15 mouse cellular contexts compared by ENCODE assay signal in the genomic region with DNA sequence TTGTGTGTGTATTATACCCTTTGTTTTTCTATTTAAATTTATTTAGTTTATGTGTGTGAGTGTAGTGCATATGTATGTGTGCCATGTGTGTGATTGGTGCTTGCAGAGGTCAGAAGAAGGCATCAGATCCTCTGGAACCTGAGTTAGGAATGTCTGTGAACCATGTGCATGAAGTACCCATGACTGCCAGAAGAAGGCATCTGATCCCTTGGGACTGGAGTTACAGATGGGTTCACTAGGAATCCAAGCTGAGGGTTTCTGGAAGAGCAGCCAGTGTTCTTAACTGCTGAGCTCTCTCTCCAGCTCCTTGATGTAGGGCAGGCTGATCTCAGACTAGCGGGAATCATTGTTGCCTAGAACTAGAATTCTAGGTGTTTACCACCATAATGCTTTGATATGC. TPM values are rescaled to one million over a fixed set of nuclear protein-coding genes. Genes with fewer than 3 reads are reported as not detected.
DNase-seq lines count a peak whose midpoint lies in the region; ATAC-seq and TF ChIP-seq lines count a peak whose summit lies in the region.
"Had no signal": no experiment of that assay in that cellular context is flagged by ENCODE, and none has a peak within 500 bp of the region (broad histone marks: within the 10 kb centered on the region; RNA-seq: fewer than 3 reads in every experiment).

No protein-coding gene starts in this region.

- H3K4me1 ChIP-seq in heart, adult 2 months (ENCODE audit: control insufficient read depth, insufficient read depth, low read length), result peaks cover 17% of the 10 kb centered on the region
- no peaks in the 10 kb centered on the region for H3K4me1 ChIP-seq in lung, postnatal 0 days (ENCODE audit: insufficient read depth, low read depth, low read length)
- H3K4me1 ChIP-seq: embryonic facial prominence, embryonic 15.5 days; forebrain, embryonic 15.5 days; limb, embryonic 10.5 days had no signal

- H3K4me2 ChIP-seq in lung, postnatal 0 days (replicated peaks; ENCODE audit: low read depth, low read length), result no peak overlapping the region
- H3K4me2 ChIP-seq: embryonic facial prominence, embryonic 15.5 days; forebrain, embryonic 15.5 days had no signal

- no peak for DNase-seq in heart, adult 2 months
- no peak for DNase-seq in heart, adult 8-10 months (ENCODE audit: low spot score)
- peak; percentile 55 for DNase-seq in lung, postnatal 0 days (ENCODE audit: low spot score)
- no peak for DNase-seq in lung, postnatal 4 days
- peak; percentile 33 for DNase-seq in R1 (ENCODE audit: low read depth, low spot score)
- peak; percentile 41 for DNase-seq in retina, embryonic 14.5 days (ENCODE audit: low spot score)
- DNase-seq in layer of hippocampus, postnatal 36 days, result no peak
- no peak for DNase-seq in thymus, postnatal 25 days
- DNase-seq: cerebellum, adult 9-10 months; lung, adult 2 months had no signal

- H3K79me2 ChIP-seq in heart, adult 2 months (replicated peaks; ENCODE audit: control insufficient read depth, insufficient read depth, low read length), result peaks cover 6% of the 10 kb centered on the region; the same call in 1 of the 2 replicates

- no peak for TF ChIP-seq EP300 in heart, adult 2 months (IDR thresholded peaks at IDR 0.05; ENCODE audit: insufficient read depth, low read depth, low read length)
- TF ChIP-seq EP300 in lung, postnatal 0 days (IDR thresholded peaks at IDR 0.05), result no peak

- ATAC-seq in lung, postnatal 0 days, result no peak
- ATAC-seq: activated CD4-positive, CD25-positive, alpha-beta regulatory T cell, adult 4 months; forebrain, embryonic 15.5 days had no signal

- H3K4me3 ChIP-seq in heart, adult 2 months, result no peak overlapping the region
- H3K4me3 ChIP-seq in lung, postnatal 0 days (ENCODE audit: low read depth, low read length), result no peak overlapping the region
- H3K4me3 ChIP-seq: embryonic facial prominence, embryonic 15.5 days; forebrain, embryonic 15.5 days; limb, embryonic 10.5 days had no signal

- no peak overlapping the region for H3K27ac ChIP-seq in heart, adult 2 months
- no peak overlapping the region for H3K27ac ChIP-seq in lung, postnatal 0 days (ENCODE audit: low read length)
- H3K27ac ChIP-seq: embryonic facial prominence, embryonic 15.5 days; forebrain, embryonic 15.5 days; limb, embryonic 10.5 days had no signal

- no peaks in the 10 kb centered on the region for H3K9me3 ChIP-seq in lung, postnatal 0 days (ENCODE audit: low read length)
- H3K9me3 ChIP-seq: embryonic facial prominence, embryonic 15.5 days; forebrain, embryonic 15.5 days; limb, embryonic 10.5 days had no signal

- H3K36me3 ChIP-seq in heart, adult 2 months (ENCODE audit: control insufficient read depth, insufficient read depth, low read length), result peaks cover 14% of the 10 kb centered on the region
- H3K36me3 ChIP-seq in lung, postnatal 0 days (ENCODE audit: insufficient read depth, low read length), result no peaks in the 10 kb centered on the region
- H3K36me3 ChIP-seq: embryonic facial prominence, embryonic 15.5 days; forebrain, embryonic 15.5 days; limb, embryonic 10.5 days had no signal

- H3K27me3 ChIP-seq in heart, adult 2 months (ENCODE audit: control insufficient read depth, insufficient read depth, low read length), result no peaks in the 10 kb centered on the region
- no peaks in the 10 kb centered on the region for H3K27me3 ChIP-seq in lung, postnatal 0 days (replicated peaks; ENCODE audit: insufficient read depth, low read length)
- H3K27me3 ChIP-seq: embryonic facial prominence, embryonic 15.5 days; forebrain, embryonic 15.5 days had no signal

- WGBS in heart, adult 2 months, result 87% methylated on average over 1 of the region's 1 CpGs
- WGBS in lung, postnatal 0 days, result 87% methylated on average over 1 of the region's 1 CpGs

- peak; percentile 48 for TF ChIP-seq CTCF in heart, adult 2 months (IDR thresholded peaks at IDR 0.05)
- peak; percentile 63 for TF ChIP-seq CTCF in lung, postnatal 0 days (IDR thresholded peaks at IDR 0.05)

- no peak for TF ChIP-seq POLR2A in heart, adult 2 months (IDR thresholded peaks at IDR 0.05; ENCODE audit: insufficient read depth, low read depth, low read length)

- H3K9ac ChIP-seq in heart, adult 2 months (ENCODE audit: low read depth, low read length), result no peak overlapping the region
- H3K9ac ChIP-seq in lung, postnatal 0 days (replicated peaks; ENCODE audit: low read depth), result no peak overlapping the region
- H3K9ac ChIP-seq: embryonic facial prominence, embryonic 15.5 days; forebrain, embryonic 15.5 days had no signal

- intact Hi-C loops in heart, adult 2 months (cut with DNase I), result loop anchor here (5.0 kb wide), 1 partner anchor 44 kb away; no protein-coding TSS in a partner anchor

RNA-seq across cellular contexts. Expression of a gene that starts 10.5 kb away (rescaled TPM):
- total RNA-seq in heart, adult 2 months (2021), result 10 to 100 TPM; 22.6 to 25.4 TPM
- polyA plus RNA-seq in heart, adult 2 months (2012; rRNA removed), result 11.4 and 19.7 TPM in 2 replicates
- 10 to 100 TPM; 21.5 to 32.5 (median 27.8) TPM for total RNA-seq in heart, adult 8-10 months (2022)
- 42.8 and 43.3 TPM in 2 replicates for polyA plus RNA-seq in lung, postnatal 0 days (2015; fragmentation: Nextera tagmentation; extraction: Ambion mirVana)
- total RNA-seq in layer of hippocampus, postnatal 36 days (2021), result 10 to 100 TPM; 54.1 to 60.0 TPM

RNA-seq across cellular contexts. Expression of a gene that starts 10.6 kb away (rescaled TPM):
- total RNA-seq in heart, adult 2 months (2021), result 10 to 100 TPM; 22.4 to 24.4 TPM
- 21.2 and 33.5 TPM in 2 replicates for polyA plus RNA-seq in heart, adult 2 months (2012; rRNA removed)
- total RNA-seq in heart, adult 8-10 months (2022), result 10 to 100 TPM; 22.8 to 25.7 (median 24.0) TPM
- polyA plus RNA-seq in lung, postnatal 0 days (2015; fragmentation: Nextera tagmentation; extraction: Ambion mirVana), result 17.9 and 19.2 TPM in 2 replicates
- 10 to 100 TPM; 22.0 to 24.1 TPM for total RNA-seq in layer of hippocampus, postnatal 36 days (2021)

RNA-seq across cellular contexts. Expression of a gene that starts 29.6 kb away (rescaled TPM):
- 1 to 10 TPM; 2.6 to 3.1 TPM for total RNA-seq in heart, adult 2 months (2021)
- polyA plus RNA-seq in heart, adult 2 months (2012; rRNA removed), result 4.8 and 5.0 TPM in 2 replicates
- 1 to 10 TPM; 2.9 to 4.0 (median 3.2) TPM for total RNA-seq in heart, adult 8-10 months (2022)
- 5.3 and 5.8 TPM in 2 replicates for polyA plus RNA-seq in lung, postnatal 0 days (2015; fragmentation: Nextera tagmentation; extraction: Ambion mirVana)
- total RNA-seq in layer of hippocampus, postnatal 36 days (2021), result 10 to 100 TPM; 10.8 to 15.2 TPM
- total RNA-seq: megakaryocyte-erythroid progenitor cell, adult 5-6 weeks had no signal

RNA-seq across cellular contexts. Expression of a gene that starts 41.8 kb away (rescaled TPM):
- 10 to 100 TPM; 10.3 to 11.7 TPM for total RNA-seq in heart, adult 2 months (2021)
- polyA plus RNA-seq in heart, adult 2 months (2012; rRNA removed), result 20.6 and 20.7 TPM in 2 replicates
- 10 to 100 TPM; 12.6 to 15.1 (median 14.5) TPM for total RNA-seq in heart, adult 8-10 months (2022)
- polyA plus RNA-seq in lung, postnatal 0 days (2015; fragmentation: Nextera tagmentation; extraction: Ambion mirVana), result 26.9 and 31.1 TPM in 2 replicates
- total RNA-seq in layer of hippocampus, postnatal 36 days (2021), result 10 to 100 TPM; 26.1 to 27.5 TPM

Comparison
In these comparisons a context has a peak if more than half of its experiments do, and no peak if none do; other contexts are left out.
1. DNase-seq: peak in lung, postnatal 0 days (single experiment), R1 (single experiment) and retina, embryonic 14.5 days (single experiment); none in heart, adult 2 months (0 of 2), heart, adult 8-10 months (single experiment), lung, postnatal 4 days (0 of 2), layer of hippocampus, postnatal 36 days (0 of 2) and thymus, postnatal 25 days (single experiment).